Mouse (Mus musculus) CH12.LX (cell line): ENCODE results near the gene Inpp5d.

Source experiments
- CHD2 ChIP-seq: IDR thresholded peaks from 2 replicates; pipeline ENCODE4 v1.6.1; 2011; ENCODE audit warnings: low read length, improper control_type of control experiment
- CTCF ChIP-seq, 2 experiments: IDR thresholded peaks in 1 of 2; conservative IDR thresholded peaks in 1 of 2; 2 replicates each; pipeline ENCODE4 v1.5.1; 2011 to 2012; ENCODE audit warnings: low read depth in 2 of 2, low read length in 2 of 2, improper control_type of control experiment in 1 of 2, inconsistent platforms in 1 of 2, mild to moderate bottlenecking in 1 of 2, moderate library complexity in 1 of 2
- E2F4 ChIP-seq: IDR thresholded peaks from 2 replicates; pipeline ENCODE4 v1.6.1; 2011; ENCODE audit warnings: low read depth, low read length, improper control_type of control experiment; ENCODE audit not compliant: insufficient replicate concordance
- ELF1 ChIP-seq: IDR thresholded peaks from 2 replicates; pipeline ENCODE4 v1.6.1; 2014; ENCODE audit warnings: low read depth, mild to moderate bottlenecking, inconsistent platforms, low read length, improper control_type of control experiment
- ETS1 ChIP-seq: conservative IDR thresholded peaks from 2 replicates; pipeline ENCODE4 v1.6.1; 2012; ENCODE audit warnings: low read depth, mild to moderate bottlenecking, inconsistent platforms, low read length, improper control_type of control experiment, moderate library complexity
- MAFK ChIP-seq: IDR thresholded peaks from 2 replicates; pipeline ENCODE4 v1.6.1; 2011; ENCODE audit warnings: low read length, improper control_type of control experiment; ENCODE audit not compliant: insufficient replicate concordance
- POLR2A ChIP-seq: IDR thresholded peaks from 2 replicates; pipeline ENCODE4 v1.6.1; 2011; ENCODE audit warnings: low read depth, mild to moderate bottlenecking, improper control_type of control experiment, low read length

- TF ChIP-seq E2F4 (no peak), CHD2 (no peak), CTCF (conservative IDR thresholded peaks at IDR 0.05 in 1 of 2, IDR thresholded peaks at IDR 0.05 in 1 of 2; ENCODE audit: low read depth in 2 of 2, low read length in 2 of 2) (no peak), ETS1 (no peak), POLR2A (no peak), ELF1 (no peak), MAFK (no peak)
Measured at GRCm38 (mm10) chr1:87603389-87603788, 16.7 kb upstream of the Inpp5d start.
